Mouse (Mus musculus) stomach, postnatal 0 days (tissue): Measurements from ENCODE around the gene Bsg.

Source experiments
- CTCF ChIP-seq: IDR thresholded peaks from 2 replicates; pipeline ENCODE4 v1.5.1; 2016; ENCODE audit warnings: antibody characterized with exemption, low read depth, mild to moderate bottlenecking, moderate library complexity
- EP300 ChIP-seq: optimal IDR thresholded peaks from 2 replicates; pipeline ENCODE3; 2016; ENCODE audit warnings: antibody characterized with exemption

DNA sequence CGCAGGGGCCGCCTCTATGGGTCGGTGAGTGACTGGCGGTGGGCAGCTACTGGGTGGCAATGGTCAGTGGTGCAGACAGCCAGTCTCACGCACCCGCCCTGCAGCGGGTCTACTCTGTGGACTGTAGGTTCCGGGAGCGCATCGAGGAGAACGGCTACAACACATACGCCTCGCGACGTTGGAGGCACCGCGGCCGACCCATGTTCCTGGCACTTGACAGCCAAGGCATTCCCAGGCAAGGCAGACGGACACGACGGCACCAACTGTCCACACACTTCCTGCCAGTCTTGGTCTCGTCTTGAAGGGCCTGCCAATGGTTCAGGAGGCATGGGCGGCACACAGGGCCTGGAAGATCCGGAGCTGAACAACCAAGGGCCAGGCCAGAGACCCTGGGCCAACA lies 52.4 kb downstream of the Bsg start:
- TF ChIP-seq CTCF (no peak), EP300 (no peak)
